12 mouse cellular contexts compared by ENCODE assay signal in the genomic region with DNA sequence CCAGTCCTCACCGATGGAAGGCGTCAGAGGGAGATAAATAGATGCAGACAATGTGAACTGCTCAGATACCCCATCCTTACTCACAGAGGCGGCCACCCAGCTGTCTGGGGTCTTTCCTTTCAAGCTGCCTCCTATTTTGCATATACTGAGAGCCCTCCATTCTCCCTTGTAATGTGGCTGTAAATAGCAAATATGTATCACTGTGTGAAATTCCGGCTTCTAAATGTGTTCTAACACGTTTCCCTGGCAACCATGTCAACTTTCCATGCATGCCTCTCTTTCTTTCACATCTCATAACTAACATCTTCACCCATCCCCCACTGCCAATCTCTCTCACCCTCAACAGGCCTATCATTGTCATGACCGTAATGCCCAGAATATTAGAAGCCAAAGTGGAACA.
DNase-seq lines count a peak whose midpoint lies in the region; ATAC-seq and TF ChIP-seq lines count a peak whose summit lies in the region.
"Had no signal": no experiment of that assay in that cellular context is flagged by ENCODE, and none has a peak within 500 bp of the region (broad histone marks: within the 10 kb centered on the region; RNA-seq: fewer than 3 reads in every experiment).

No protein-coding gene starts in this region.

- no peak overlapping the region for H3K4me2 ChIP-seq in embryonic facial prominence, embryonic 14.5 days (ENCODE audit: low read depth, low read length)
- H3K4me2 ChIP-seq in midbrain, embryonic 11.5 days = no peak overlapping the region
- H3K4me2 ChIP-seq in kidney, embryonic 16.5 days (replicated peaks; ENCODE audit: low read depth, low read length) = no peak overlapping the region
- H3K4me2 ChIP-seq: heart, embryonic 13.5 days had no signal

- TF ChIP-seq POLR2A in kidney, adult 2 months (IDR thresholded peaks at IDR 0.05; ENCODE audit: low read depth, low read length) = no peak

- H3K36me3 ChIP-seq in embryonic facial prominence, embryonic 14.5 days (ENCODE audit: control insufficient read depth, insufficient read depth, low read length) = no peaks in the 10 kb centered on the region
- H3K36me3 ChIP-seq in embryonic facial prominence, embryonic 10.5 days (replicated peaks) = no peaks in the 10 kb centered on the region
- H3K36me3 ChIP-seq in midbrain, embryonic 11.5 days (ENCODE audit: control insufficient read depth, insufficient read depth, low read length) = no peaks in the 10 kb centered on the region
- H3K36me3 ChIP-seq in kidney, embryonic 16.5 days (ENCODE audit: insufficient read depth, low read length) = no peaks in the 10 kb centered on the region
- H3K36me3 ChIP-seq in kidney, adult 2 months (ENCODE audit: control insufficient read depth, insufficient read depth, low read length) = no peaks in the 10 kb centered on the region
- H3K36me3 ChIP-seq: heart, embryonic 13.5 days had no signal

- no peak overlapping the region for H3K9ac ChIP-seq in embryonic facial prominence, embryonic 14.5 days (ENCODE audit: low read depth, low read length)
- H3K9ac ChIP-seq in midbrain, embryonic 11.5 days (ENCODE audit: low read length) = no peak overlapping the region
- no peak overlapping the region for H3K9ac ChIP-seq in kidney, embryonic 16.5 days (replicated peaks; ENCODE audit: low read length)
- H3K9ac ChIP-seq: heart, embryonic 13.5 days had no signal

- no peaks in the 10 kb centered on the region for H3K27me3 ChIP-seq in embryonic facial prominence, embryonic 14.5 days (replicated peaks; ENCODE audit: control insufficient read depth, insufficient read depth, low read length)
- no peaks in the 10 kb centered on the region for H3K27me3 ChIP-seq in embryonic facial prominence, embryonic 10.5 days (replicated peaks; ENCODE audit: low read depth, poor library complexity, severe bottlenecking)
- no peaks in the 10 kb centered on the region for H3K27me3 ChIP-seq in midbrain, embryonic 11.5 days (ENCODE audit: control insufficient read depth, insufficient read depth, low read length)
- H3K27me3 ChIP-seq in kidney, embryonic 16.5 days (ENCODE audit: insufficient read depth, low read length) = no peaks in the 10 kb centered on the region
- no peaks in the 10 kb centered on the region for H3K27me3 ChIP-seq in kidney, adult 2 months (replicated peaks; ENCODE audit: control insufficient read depth, insufficient read depth, low read length)
- H3K27me3 ChIP-seq: heart, embryonic 13.5 days had no signal

- no peaks in the 10 kb centered on the region for H3K9me3 ChIP-seq in embryonic facial prominence, embryonic 14.5 days (ENCODE audit: control insufficient read depth, low read length)
- H3K9me3 ChIP-seq in embryonic facial prominence, embryonic 10.5 days = no peaks in the 10 kb centered on the region
- no peaks in the 10 kb centered on the region for H3K9me3 ChIP-seq in midbrain, embryonic 11.5 days (ENCODE audit: control insufficient read depth, low read length)
- H3K9me3 ChIP-seq in kidney, embryonic 16.5 days (ENCODE audit: low read length) = no peaks in the 10 kb centered on the region
- H3K9me3 ChIP-seq: heart, embryonic 13.5 days had no signal

- ATAC-seq in embryonic facial prominence, embryonic 14.5 days (ENCODE audit: low read depth) = no peak
- peak; percentile 83 for ATAC-seq in midbrain, embryonic 11.5 days (ENCODE audit: low FRiP score)
- ATAC-seq in kidney, embryonic 16.5 days (ENCODE audit: low FRiP score, low TSS enrichment) = no peak

- H3K4me3 ChIP-seq in embryonic facial prominence, embryonic 14.5 days (ENCODE audit: low read depth, low read length) = no peak overlapping the region
- no peak overlapping the region for H3K4me3 ChIP-seq in embryonic facial prominence, embryonic 10.5 days
- no peak overlapping the region for H3K4me3 ChIP-seq in midbrain, embryonic 11.5 days (ENCODE audit: low read depth, low read length)
- no peak overlapping the region for H3K4me3 ChIP-seq in kidney, embryonic 16.5 days (ENCODE audit: low read length)
- no peak overlapping the region for H3K4me3 ChIP-seq in kidney, adult 2 months (ENCODE audit: insufficient read depth, low read depth, low read length)
- H3K4me3 ChIP-seq: heart, embryonic 13.5 days had no signal

- H3K4me1 ChIP-seq in embryonic facial prominence, embryonic 14.5 days (ENCODE audit: control insufficient read depth, insufficient read depth, low read length) = no peaks in the 10 kb centered on the region
- no peaks in the 10 kb centered on the region for H3K4me1 ChIP-seq in embryonic facial prominence, embryonic 10.5 days
- H3K4me1 ChIP-seq in midbrain, embryonic 11.5 days (ENCODE audit: control insufficient read depth, insufficient read depth, low read length) = peaks cover 9% of the 10 kb centered on the region
- no peaks in the 10 kb centered on the region for H3K4me1 ChIP-seq in kidney, embryonic 16.5 days (ENCODE audit: insufficient read depth, low read length)
- H3K4me1 ChIP-seq in kidney, adult 2 months (ENCODE audit: control insufficient read depth, insufficient read depth, low read length) = no peaks in the 10 kb centered on the region

- WGBS in embryonic facial prominence, embryonic 14.5 days = 55% methylated on average over 6 of the region's 6 CpGs
- WGBS in embryonic facial prominence, embryonic 10.5 days = 66% methylated on average over 6 of the region's 6 CpGs
- 39% methylated on average over 6 of the region's 6 CpGs for WGBS in midbrain, embryonic 11.5 days
- WGBS in kidney, embryonic 16.5 days = 75% methylated on average over 6 of the region's 6 CpGs
- 83% methylated on average over 6 of the region's 6 CpGs for WGBS in kidney, adult 2 months

- TF ChIP-seq CTCF in kidney, adult 2 months (conservative IDR thresholded peaks at IDR 0.05; ENCODE audit: insufficient read depth, insufficient read length, low read depth, low read length) = no peak

- peak; percentile 12 for DNase-seq in embryonic facial prominence, embryonic 14.5 days (ENCODE audit: low spot score)
- DNase-seq in embryonic facial prominence, embryonic 10.5 days (ENCODE audit: low spot score) = no peak
- DNase-seq in right cerebral cortex, postnatal 14 days = peak; percentile 16
- no peak for DNase-seq in right cerebral cortex, adult 2 months (ENCODE audit: low spot score in 2 of 2)
- peak; percentile 87 for DNase-seq in midbrain, embryonic 11.5 days (ENCODE audit: low spot score, missing footprints)
- no peak for DNase-seq in layer of hippocampus, postnatal 14 days (ENCODE audit: low spot score in 2 of 2)
- DNase-seq in kidney, adult 2 months = no peak
- DNase-seq: adrenal gland, adult 8-10 months; gastrocnemius, postnatal 25 days; kidney, postnatal 14 days had no signal

- no peak overlapping the region for H3K27ac ChIP-seq in embryonic facial prominence, embryonic 14.5 days (replicated peaks; ENCODE audit: low read depth, low read length)
- H3K27ac ChIP-seq in embryonic facial prominence, embryonic 10.5 days (replicated peaks) = no peak overlapping the region
- H3K27ac ChIP-seq in midbrain, embryonic 11.5 days (ENCODE audit: low read depth, low read length) = no peak overlapping the region
- no peak overlapping the region for H3K27ac ChIP-seq in kidney, embryonic 16.5 days (ENCODE audit: low read length)
- H3K27ac ChIP-seq in kidney, adult 2 months (ENCODE audit: insufficient read depth, low read depth, low read length) = no peak overlapping the region
- H3K27ac ChIP-seq: heart, embryonic 13.5 days had no signal

Comparison
In these comparisons a context has a peak if more than half of its experiments do, and no peak if none do; other contexts are left out.
1. DNase-seq: peak in embryonic facial prominence, embryonic 14.5 days (single experiment), right cerebral cortex, postnatal 14 days (single experiment) and midbrain, embryonic 11.5 days (single experiment); none in embryonic facial prominence, embryonic 10.5 days (single experiment), right cerebral cortex, adult 2 months (0 of 2), layer of hippocampus, postnatal 14 days (0 of 2) and kidney, adult 2 months (single experiment).